Comparison of ENCODE assay signal across 27 mouse cellular contexts in genomic region chr7:109532691-109533090, GRCm38 (mm10). TPM values are rescaled to one million over a fixed set of nuclear protein-coding genes. Genes with fewer than 3 reads are reported as not detected.
DNase-seq lines count a peak whose midpoint lies in the region; ATAC-seq and TF ChIP-seq lines count a peak whose summit lies in the region.
"Had no signal": no experiment of that assay in that cellular context is flagged by ENCODE, and none has a peak within 500 bp of the region (broad histone marks: within the 10 kb centered on the region; RNA-seq: fewer than 3 reads in every experiment).

No protein-coding gene starts in this region.

- 0 out of 2 replicates have a peak, but pooled peaks cover 5% of the 10 kb centered on the region for H3K4me1 ChIP-seq in midbrain, embryonic 14.5 days (ENCODE audit: control insufficient read depth, insufficient read depth, low read length)
- H3K4me1 ChIP-seq in midbrain, embryonic 16.5 days (ENCODE audit: control insufficient read depth, insufficient read depth, low read length): peaks cover 2% of the 10 kb centered on the region; the same call in 1 of the 2 replicates
- 0 out of 2 replicates have a peak, but pooled peaks cover 5% of the 10 kb centered on the region for H3K4me1 ChIP-seq in liver, embryonic 11.5 days (replicated peaks; ENCODE audit: control insufficient read depth, insufficient read depth, low read length)

- H3K9me3 ChIP-seq in midbrain, embryonic 14.5 days (ENCODE audit: control insufficient read depth, low read length): no peaks in the 10 kb centered on the region
- no peaks in the 10 kb centered on the region for H3K9me3 ChIP-seq in midbrain, embryonic 16.5 days (replicated peaks; ENCODE audit: control insufficient read depth, low read length, poor library complexity, severe bottlenecking)
- H3K9me3 ChIP-seq in liver, embryonic 11.5 days (ENCODE audit: control insufficient read depth, low read length): no peaks in the 10 kb centered on the region
- H3K9me3 ChIP-seq: embryonic facial prominence, embryonic 12.5 days; forebrain, embryonic 15.5 days; limb, embryonic 12.5 days; midbrain, embryonic 10.5 days; neural tube, embryonic 13.5 days had no signal

- intact Hi-C loops in gastrocnemius, adult 2 months (cut with DNase I): loop anchor here (1.0 kb wide), 1 partner anchor 86 kb away; no protein-coding TSS in a partner anchor

- H3K4me2 ChIP-seq in midbrain, embryonic 14.5 days (ENCODE audit: low read length): no peak overlapping the region
- H3K4me2 ChIP-seq in midbrain, embryonic 16.5 days (ENCODE audit: low read length): no peak overlapping the region
- no peak overlapping the region for H3K4me2 ChIP-seq in liver, embryonic 11.5 days
- H3K4me2 ChIP-seq: embryonic facial prominence, embryonic 12.5 days; forebrain, embryonic 15.5 days; limb, embryonic 12.5 days; neural tube, embryonic 13.5 days had no signal

- H3K36me3 ChIP-seq in midbrain, embryonic 14.5 days (ENCODE audit: control insufficient read depth, insufficient read depth, low read length): no peaks in the 10 kb centered on the region
- peaks cover 2% of the 10 kb centered on the region; the same call in 1 of the 2 replicates for H3K36me3 ChIP-seq in midbrain, embryonic 16.5 days (ENCODE audit: control insufficient read depth, insufficient read depth, low read length)
- peaks cover 10% of the 10 kb centered on the region for H3K36me3 ChIP-seq in liver, embryonic 11.5 days (ENCODE audit: control insufficient read depth, insufficient read depth, low read length)
- H3K36me3 ChIP-seq: forebrain, embryonic 15.5 days had no signal

- peak overlapping the region; percentile 43; the same call in 1 of the 2 replicates for H3K27ac ChIP-seq in gastrocnemius, adult 2 months
- H3K27ac ChIP-seq in layer of hippocampus, adult 2 months: peak overlapping the region; percentile 58; the same call in 1 of the 2 replicates
- no peak overlapping the region for H3K27ac ChIP-seq in midbrain, embryonic 14.5 days (replicated peaks; ENCODE audit: low read depth, low read length)
- no peak overlapping the region for H3K27ac ChIP-seq in midbrain, embryonic 16.5 days (ENCODE audit: low read length)
- no peak overlapping the region for H3K27ac ChIP-seq in liver, embryonic 11.5 days (ENCODE audit: low read depth, low read length)
- H3K27ac ChIP-seq: embryonic facial prominence, embryonic 12.5 days; forebrain, embryonic 15.5 days; limb, embryonic 12.5 days; midbrain, embryonic 10.5 days; neural tube, embryonic 13.5 days had no signal

- H3K9ac ChIP-seq in midbrain, embryonic 14.5 days (replicated peaks; ENCODE audit: low read length): 0 out of 2 replicates have a peak overlapping the region, but pooled peaks have one; percentile 7
- no peak overlapping the region for H3K9ac ChIP-seq in midbrain, embryonic 16.5 days (ENCODE audit: low read depth, low read length)
- H3K9ac ChIP-seq in liver, embryonic 11.5 days (ENCODE audit: low read depth, low read length): no peak overlapping the region
- H3K9ac ChIP-seq: embryonic facial prominence, embryonic 12.5 days; forebrain, embryonic 15.5 days; limb, embryonic 12.5 days had no signal

- H3K4me3 ChIP-seq in gastrocnemius, adult 2 months: no peak overlapping the region
- no peak overlapping the region for H3K4me3 ChIP-seq in layer of hippocampus, adult 2 months
- H3K4me3 ChIP-seq in midbrain, embryonic 14.5 days (replicated peaks; ENCODE audit: low read depth, low read length): no peak overlapping the region
- no peak overlapping the region for H3K4me3 ChIP-seq in midbrain, embryonic 16.5 days (ENCODE audit: low read depth, low read length)
- no peak overlapping the region for H3K4me3 ChIP-seq in liver, embryonic 11.5 days (ENCODE audit: low read depth, low read length)
- H3K4me3 ChIP-seq: embryonic facial prominence, embryonic 12.5 days; forebrain, embryonic 15.5 days; limb, embryonic 12.5 days; midbrain, embryonic 10.5 days; neural tube, embryonic 13.5 days had no signal

- ATAC-seq in midbrain, embryonic 14.5 days (ENCODE audit: low FRiP score, low TSS enrichment): no peak
- ATAC-seq in midbrain, embryonic 16.5 days: no peak
- no peak for ATAC-seq in liver, embryonic 11.5 days (replicated peaks; ENCODE audit: low FRiP score)
- ATAC-seq: forebrain, embryonic 15.5 days; hindbrain, embryonic 16.5 days; Patski had no signal

- no peaks in the 10 kb centered on the region for H3K27me3 ChIP-seq in midbrain, embryonic 14.5 days (ENCODE audit: control insufficient read depth, insufficient read depth, low read length)
- H3K27me3 ChIP-seq in midbrain, embryonic 16.5 days (ENCODE audit: control insufficient read depth, insufficient read depth, low read depth, low read length): no peaks in the 10 kb centered on the region
- H3K27me3 ChIP-seq in liver, embryonic 11.5 days (replicated peaks; ENCODE audit: control insufficient read depth, insufficient read depth, low read length): no peaks in the 10 kb centered on the region
- H3K27me3 ChIP-seq: embryonic facial prominence, embryonic 12.5 days; forebrain, embryonic 15.5 days; limb, embryonic 12.5 days; neural tube, embryonic 13.5 days; Patski had no signal

- no peak for DNase-seq in gastrocnemius, adult 2 months
- DNase-seq in gastrocnemius, postnatal 4 days (ENCODE audit: low spot score in 2 of 2): no peak
- DNase-seq in layer of hippocampus, adult 2 months (ENCODE audit: low spot score in 2 of 2): no peak
- DNase-seq in layer of hippocampus, postnatal 10 days (ENCODE audit: low spot score in 2 of 2): no peak
- DNase-seq in midbrain, embryonic 14.5 days: no peak
- DNase-seq in telencephalon, adult 2 months (ENCODE audit: low read depth, low spot score): peak; percentile 52
- no peak for DNase-seq in liver, embryonic 11.5 days (ENCODE audit: low spot score)
- DNase-seq: adrenal gland, postnatal 10 days; cerebellum, adult 11-12 months; cerebellum, adult 9-11 months; embryo, embryonic 11 days; gastrocnemius, postnatal 25 days; heart, postnatal 14 days; kidney, adult 8-10 months; kidney, postnatal 14 days; lung, postnatal 10 days; thymus, adult 18-20 months; thymus, postnatal 25 days had no signal

- 76% methylated on average over 3 of the region's 3 CpGs for WGBS in midbrain, embryonic 14.5 days
- WGBS in midbrain, embryonic 16.5 days: 85% methylated on average over 3 of the region's 3 CpGs
- WGBS in liver, embryonic 11.5 days: 67% methylated on average over 3 of the region's 3 CpGs

- no peak for TF ChIP-seq CTCF in gastrocnemius, adult 2 months (IDR thresholded peaks at IDR 0.05)
- TF ChIP-seq CTCF in layer of hippocampus, adult 2 months (conservative IDR thresholded peaks at IDR 0.05): no peak

RNA-seq across cellular contexts. Expression of gene Rpl27a, which starts 13.7 kb away (rescaled TPM):
- total RNA-seq in gastrocnemius, adult 2 months (2021): 100 to 1,000 TPM in 1 of 2 experiments, 10 to 100 TPM in 1; 78.8 to 109 TPM
- total RNA-seq in gastrocnemius, postnatal 4 days (2021): 100 to 1,000 TPM; 188 to 197 TPM
- total RNA-seq in layer of hippocampus, adult 2 months (2021): 100 to 1,000 TPM; 143 to 145 TPM
- 100 to 1,000 TPM; 148 to 164 TPM for total RNA-seq in layer of hippocampus, postnatal 10 days (2021)
- polyA plus RNA-seq in midbrain, embryonic 14.5 days (2014; fragmentation: Nextera tagmentation; extraction: Ambion mirVana): 87.5 and 90.8 TPM in 2 replicates
- polyA plus RNA-seq in midbrain, embryonic 16.5 days (2015; fragmentation: Nextera tagmentation; extraction: Ambion mirVana): 73.6 and 75.9 TPM in 2 replicates
- polyA plus RNA-seq in liver, embryonic 11.5 days (2014; fragmentation: Nextera tagmentation; extraction: Ambion mirVana): 184 and 208 TPM in 2 replicates

RNA-seq across cellular contexts. Expression of gene Trim66, which starts 24.8 kb away (rescaled TPM):
- under 1 TPM; 0.17 to 0.23 TPM for total RNA-seq in gastrocnemius, adult 2 months (2021)
- under 1 TPM; 0.29 TPM for total RNA-seq in gastrocnemius, postnatal 4 days (2021)
- total RNA-seq in layer of hippocampus, adult 2 months (2021): 1 to 10 TPM; 5.0 to 6.0 TPM
- total RNA-seq in layer of hippocampus, postnatal 10 days (2021): 1 to 10 TPM; 4.0 to 4.5 TPM
- 0.75 and 1.3 TPM in 2 replicates for polyA plus RNA-seq in midbrain, embryonic 14.5 days (2014; fragmentation: Nextera tagmentation; extraction: Ambion mirVana)
- polyA plus RNA-seq in midbrain, embryonic 16.5 days (2015; fragmentation: Nextera tagmentation; extraction: Ambion mirVana): 1.6 and 1.7 TPM in 2 replicates
- polyA plus RNA-seq in liver, embryonic 11.5 days (2014; fragmentation: Nextera tagmentation; extraction: Ambion mirVana): 0.01 and 0.11 TPM in 2 replicates
- total RNA-seq: MEL had no signal

Comparison
In these comparisons a context has a peak if more than half of its experiments do, and no peak if none do; other contexts are left out.
1. H3K27ac ChIP-seq: peak in gastrocnemius, adult 2 months (single experiment) and layer of hippocampus, adult 2 months (single experiment); none in midbrain, embryonic 14.5 days (single experiment), midbrain, embryonic 16.5 days (single experiment) and liver, embryonic 11.5 days (single experiment).